Mouse (Mus musculus) stomach, postnatal 0 days (tissue): ENCODE results near the gene Gm28230. TPM values are rescaled to one million over a fixed set of nuclear protein-coding genes. Genes with fewer than 3 reads are reported as not detected.

Experiments
- ATAC-seq: fragments of 200-750 bp; cut with Nextera tagmentation; 2 replicates; pipeline ENCODE4 v1.8.0; 2017; ENCODE audit not compliant: low FRiP score, low TSS enrichment
- DNase-seq: peaks from one replicate; pipeline ENCODE4 v3.0.0-alpha.2; 2016; ENCODE audit warnings: low spot score
- H3K27ac ChIP-seq: fragments of 300-500 bp; sonication (generic); replicated peaks from 2 replicates; pipeline ENCODE4 v1.5.1; 2014; ENCODE audit warnings: mild to moderate bottlenecking, control low read depth
- H3K27me3 ChIP-seq: fragments of 300-500 bp; sonication (generic); 2 replicates; pipeline ENCODE4 v1.6.1; 2014; ENCODE audit warnings: low read length; ENCODE audit not compliant: control insufficient read depth, insufficient read depth
- H3K36me3 ChIP-seq: fragments of 300-500 bp; sonication (generic); 2 replicates; pipeline ENCODE4 v1.6.1; 2014; ENCODE audit warnings: low read length, mixed read lengths; ENCODE audit not compliant: control insufficient read depth, insufficient read depth
- H3K4me1 ChIP-seq: fragments of 300-500 bp; sonication (generic); replicated peaks from 2 replicates; pipeline ENCODE4 v1.6.1; 2014; ENCODE audit warnings: antibody characterized with exemption; ENCODE audit not compliant: control insufficient read depth, insufficient read depth
- H3K4me2 ChIP-seq: fragments of 300-500 bp; sonication (generic); replicated peaks from 2 replicates; pipeline ENCODE4 v1.6.1; 2014; ENCODE audit warnings: low read depth, mild to moderate bottlenecking, control low read depth, moderate library complexity
- H3K4me3 ChIP-seq: fragments of 300-500 bp; sonication (generic); 2 replicates; pipeline ENCODE4 v1.5.1; 2014; ENCODE audit warnings: low read depth, low read length, control low read depth
- H3K9ac ChIP-seq: fragments of 300-500 bp; sonication (generic); 2 replicates; pipeline ENCODE4 v1.6.1; 2014; ENCODE audit warnings: mild to moderate bottlenecking, low read length, control low read depth, mixed read lengths
- H3K9me3 ChIP-seq: fragments of 300-500 bp; sonication (generic); 2 replicates; pipeline ENCODE4 v1.6.1; 2016; ENCODE audit warnings: low read length; ENCODE audit not compliant: control insufficient read depth
- CTCF ChIP-seq: IDR thresholded peaks from 2 replicates; pipeline ENCODE4 v1.5.1; 2016; ENCODE audit warnings: antibody characterized with exemption, low read depth, mild to moderate bottlenecking, moderate library complexity
- EP300 ChIP-seq: optimal IDR thresholded peaks from 2 replicates; pipeline ENCODE3; 2016; ENCODE audit warnings: antibody characterized with exemption
- WGBS: fragments of 180-500 bp; shearing (Covaris S2); extraction: QIAGEN DNeasy Blood & Tissue Kit; methylation state at CpG from one replicate; pipeline ENCODE4 v1.1.7; 2014; 5-methylcytosine and 5-hydroxymethylcytosine counted together
- polyA plus RNA-seq: library from polyadenylated mRNA; unstranded; fragments of >200 nt; fragmentation: Nextera tagmentation; extraction: Ambion mirVana; gene quantifications from 2 replicates; pipeline ENCODE4 v1.2.1, GENCODE M21; 2015

Gm28230 gene
- polyA plus RNA-seq, 1 experiment from 2014 or later, result not detected

GRCm38 (mm10) chr2:74761941-74762340 lies 35.4 kb downstream of the Gm28230 start:
- Histone ChIP-seq H3K9me3 (no peaks in the 10 kb centered on the region), H3K36me3 (no peaks in the 10 kb centered on the region), H3K4me2 (no peak overlapping the region), H3K27me3 (peaks cover 24% of the 10 kb centered on the region), H3K4me3 (no peak overlapping the region), H3K9ac (no peak overlapping the region), H3K4me1 (no peaks in the 10 kb centered on the region), H3K27ac (no peak overlapping the region)
- WGBS, result 5% methylated on average over 13 of the region's 13 CpGs
- DNase-seq (no peak), ATAC-seq (no peak)
- TF ChIP-seq EP300 (no peak), CTCF (no peak)

GRCm38 (mm10) chr2:74762522-74763244 lies 36.2 kb downstream of the Gm28230 start, which contains the start of gene Hoxd1:
Gene Hoxd1, plus strand, starts transcription at chr2:74762980.
- Histone ChIP-seq H3K36me3 (no peaks in the 10 kb centered on the region), H3K27ac (no peak within 1 kb of the TSS), H3K4me1 (no peaks in the 10 kb centered on the region), H3K27me3 (peaks cover 24% of the 10 kb centered on the region), H3K9me3 (no peaks in the 10 kb centered on the region), H3K4me2 (peak within 1 kb of the TSS; percentile 77), H3K9ac (no peak within 1 kb of the TSS), H3K4me3 (peak within 1 kb of the TSS; percentile 41)
- TF ChIP-seq CTCF (no peak), EP300 (no peak)
- under 1% methylated on average over 56 of the region's 61 CpGs for WGBS
- DNase-seq, result peak; percentile 44
- ATAC-seq, result peak; percentile 66

GRCm38 (mm10) chr2:74763245-74763735 lies 36.8 kb downstream of the Gm28230 start:
- H3K36me3 ChIP-seq, result no peaks in the 10 kb centered on the region
- no peak overlapping the region for H3K27ac ChIP-seq
- ATAC-seq (peak; percentile 47), DNase-seq (no peak)
- TF ChIP-seq EP300, result no peak
- TF ChIP-seq CTCF, result no peak
- peak overlapping the region; percentile 77 for H3K4me2 ChIP-seq
- WGBS, result under 1% methylated on average over 37 of the region's 53 CpGs
- H3K4me1 ChIP-seq, result no peaks in the 10 kb centered on the region
- H3K9ac ChIP-seq, result no peak overlapping the region
- H3K27me3 ChIP-seq, result peaks cover 24% of the 10 kb centered on the region
- H3K4me3 ChIP-seq, result peak overlapping the region; percentile 41
- no peaks in the 10 kb centered on the region for H3K9me3 ChIP-seq

GRCm38 (mm10) chr2:74763976-74764375 lies 37.4 kb downstream of the Gm28230 start:
- Histone ChIP-seq H3K4me2 (no peak overlapping the region), H3K36me3 (no peaks in the 10 kb centered on the region), H3K4me1 (no peaks in the 10 kb centered on the region), H3K27me3 (peaks cover 24% of the 10 kb centered on the region), H3K4me3 (no peak overlapping the region), H3K9me3 (no peaks in the 10 kb centered on the region), H3K27ac (no peak overlapping the region), H3K9ac (no peak overlapping the region)
- TF ChIP-seq CTCF (no peak), EP300 (no peak)
- DNase-seq (no peak), ATAC-seq (no peak)
- WGBS, result 50% methylated on average over 10 of the region's 10 CpGs

- no peak overlapping the region for H3K27ac ChIP-seq
- no peaks in the 10 kb centered on the region for H3K9me3 ChIP-seq
- TF ChIP-seq CTCF, result no peak
- no peak for TF ChIP-seq EP300
- ATAC-seq, result no peak
- H3K4me1 ChIP-seq, result no peaks in the 10 kb centered on the region
- no peak overlapping the region for H3K4me3 ChIP-seq
- H3K4me2 ChIP-seq, result no peak overlapping the region
- no peak overlapping the region for H3K9ac ChIP-seq
- DNase-seq, result no peak
- H3K36me3 ChIP-seq, result no peaks in the 10 kb centered on the region
- H3K27me3 ChIP-seq, result no peaks in the 10 kb centered on the region; the same call in 1 of the 2 replicates
- WGBS, result 82% methylated on average over 2 of the region's 2 CpGs
Observed at GRCm38 (mm10) chr2:74774359-74774758, 47.8 kb downstream of the Gm28230 start.

GRCm38 (mm10) chr2:74777536-74778275 lies 51.2 kb downstream of the Gm28230 start:
- TF ChIP-seq EP300, result no peak
- TF ChIP-seq CTCF, result no peak
- ATAC-seq (no peak), DNase-seq (no peak)
- no peak overlapping the region for H3K9ac ChIP-seq
- WGBS, result 69% methylated on average over 13 of the region's 13 CpGs
- H3K9me3 ChIP-seq, result no peaks in the 10 kb centered on the region
- H3K27me3 ChIP-seq, result no peaks in the 10 kb centered on the region
- no peaks in the 10 kb centered on the region for H3K36me3 ChIP-seq
- no peak overlapping the region for H3K4me3 ChIP-seq
- H3K4me2 ChIP-seq, result no peak overlapping the region
- no peaks in the 10 kb centered on the region for H3K4me1 ChIP-seq
- H3K27ac ChIP-seq, result no peak overlapping the region
